13 mouse cellular contexts compared by ENCODE assay signal in genomic region chr14:109176602-109177179, GRCm38 (mm10).
"Had no signal": no experiment of that assay in that cellular context is flagged by ENCODE, and none has a peak within 500 bp of the region (broad histone marks: within the 10 kb centered on the region; RNA-seq: fewer than 3 reads in every experiment).

No protein-coding gene starts in this region.

- H3K27ac ChIP-seq: midbrain, embryonic 10.5 days; midbrain, embryonic 12.5 days; neural tube, embryonic 12.5 days; stomach, embryonic 15.5 days; stomach, postnatal 0 days had no signal

- H3K4me2 ChIP-seq: lung, embryonic 14.5 days; midbrain, embryonic 12.5 days; neural tube, embryonic 12.5 days; stomach, embryonic 15.5 days had no signal

- H3K4me3 ChIP-seq: midbrain, embryonic 10.5 days; midbrain, embryonic 12.5 days; neural tube, embryonic 12.5 days; stomach, embryonic 15.5 days had no signal

- H3K36me3 ChIP-seq: midbrain, embryonic 10.5 days; midbrain, embryonic 12.5 days; neural tube, embryonic 12.5 days; stomach, embryonic 15.5 days had no signal

- DNase-seq: lung, adult 18-20 months; lung, embryonic 14.5 days; lung, postnatal 10 days; lung, postnatal 4 days; right cerebral cortex, postnatal 14 days; thymus, adult 2 months; thymus, postnatal 25 days; thymus, postnatal 4 days had no signal

- H3K4me1 ChIP-seq: midbrain, embryonic 10.5 days; midbrain, embryonic 12.5 days; neural tube, embryonic 12.5 days; stomach, embryonic 15.5 days had no signal

- H3K9ac ChIP-seq: lung, embryonic 14.5 days; midbrain, embryonic 12.5 days; neural tube, embryonic 12.5 days; stomach, embryonic 15.5 days had no signal

- H3K27me3 ChIP-seq: midbrain, embryonic 12.5 days; neural tube, embryonic 12.5 days; stomach, embryonic 15.5 days had no signal

- H3K9me3 ChIP-seq: midbrain, embryonic 10.5 days; midbrain, embryonic 12.5 days; neural tube, embryonic 12.5 days; stomach, embryonic 15.5 days had no signal
